Mouse (Mus musculus) liver, postnatal 0 days (tissue): ENCODE data around the gene Tldc1. TPM values are rescaled to one million over a fixed set of nuclear protein-coding genes. Genes with fewer than 3 reads are reported as not detected.

Source experiments
- ATAC-seq: fragments of 200-750 bp; cut with Nextera tagmentation; 2 replicates; pipeline ENCODE4 v1.8.0; 2017; ENCODE audit warnings: mild to moderate bottlenecking, moderate library complexity
- DNase-seq: peaks from one replicate; pipeline ENCODE4 v3.0.0-alpha.2; 2016
- H3K27ac ChIP-seq: fragments of 300-500 bp; sonication (generic); 2 replicates; pipeline ENCODE4 v1.5.1; 2014; ENCODE audit warnings: antibody characterized with exemption, moderate library complexity, mild to moderate bottlenecking, low read depth
- H3K27me3 ChIP-seq: fragments of 300-500 bp; sonication (generic); 2 replicates; pipeline ENCODE4 v1.6.1; 2014; ENCODE audit warnings: low read length, control low read depth, mixed read lengths; ENCODE audit not compliant: insufficient read depth
- H3K36me3 ChIP-seq: fragments of 300-500 bp; sonication (generic); replicated peaks from 2 replicates; pipeline ENCODE4 v1.6.1; 2014; ENCODE audit warnings: mild to moderate bottlenecking, control low read depth, low read length, moderate library complexity, mixed read lengths; ENCODE audit not compliant: insufficient read depth
- H3K4me1 ChIP-seq: fragments of 300-500 bp; sonication (generic); 2 replicates; pipeline ENCODE4 v1.6.1; 2014; ENCODE audit warnings: antibody characterized with exemption, mild to moderate bottlenecking, control low read depth; ENCODE audit not compliant: insufficient read depth
- H3K4me2 ChIP-seq: fragments of 300-500 bp; sonication (generic); 2 replicates; pipeline ENCODE4 v1.6.1; 2014; ENCODE audit warnings: low read depth, mild to moderate bottlenecking, low read length, moderate library complexity, mixed read lengths
- H3K4me3 ChIP-seq: fragments of 300-500 bp; sonication (generic); 2 replicates; pipeline ENCODE4 v1.5.1; 2014; ENCODE audit warnings: low read depth, low read length
- H3K9ac ChIP-seq: fragments of 300-500 bp; sonication (generic); replicated peaks from 2 replicates; pipeline ENCODE4 v1.6.1; 2014; ENCODE audit warnings: mild to moderate bottlenecking, moderate library complexity
- H3K9me3 ChIP-seq: fragments of 300-500 bp; sonication (generic); 2 replicates; pipeline ENCODE4 v1.6.1; 2016; ENCODE audit warnings: mild to moderate bottlenecking, control low read depth, low read length, mixed read lengths
- CTCF ChIP-seq: sonication (generic); IDR thresholded peaks from 2 replicates; pipeline ENCODE4 v1.5.1; 2016; ENCODE audit warnings: antibody characterized with exemption, low read depth
- EP300 ChIP-seq: IDR thresholded peaks from 2 replicates; pipeline ENCODE4 v1.6.1; 2016; ENCODE audit warnings: antibody characterized with exemption, low read depth, mild to moderate bottlenecking
- WGBS: fragments of 180-500 bp; shearing (Covaris S2); extraction: QIAGEN DNeasy Blood & Tissue Kit; methylation state at CpG from one replicate; pipeline ENCODE4 v1.1.7; 2014; ENCODE audit not compliant: insufficient replicate concordance; 5-methylcytosine and 5-hydroxymethylcytosine counted together
- polyA plus RNA-seq: library from polyadenylated mRNA; unstranded; fragments of >200 nt; fragmentation: Nextera tagmentation; extraction: Ambion mirVana; gene quantifications from 2 replicates; pipeline ENCODE4 v1.2.1, GENCODE M21; 2015

Tldc1 gene
- polyA plus RNA-seq, 1 experiment from 2014 or later: 4.6 TPM

- no peaks in the 10 kb centered on the region for H3K9me3 ChIP-seq
- peak overlapping the region; percentile 30; the same call in 1 of the 2 replicates for H3K9ac ChIP-seq
- H3K4me3 ChIP-seq: peak overlapping the region; percentile 39
- peak; percentile 58 for ATAC-seq
- no peak overlapping the region for H3K27ac ChIP-seq
- DNase-seq: no peak
- peak overlapping the region; percentile 66 for H3K4me2 ChIP-seq
- no peaks in the 10 kb centered on the region for H3K27me3 ChIP-seq
- 19% methylated on average over 28 of the region's 28 CpGs for WGBS
- no peaks in the 10 kb centered on the region for H3K36me3 ChIP-seq
- H3K4me1 ChIP-seq: peaks cover 31% of the 10 kb centered on the region
- TF ChIP-seq CTCF: 0 out of 2 replicates have a peak, but pooled peaks have one; percentile 8
- TF ChIP-seq EP300: no peak
Observed at GRCm38 (mm10) chr8:119755238-119756146, 22.7 kb downstream of the Tldc1 start.

- H3K9me3 ChIP-seq: no peaks in the 10 kb centered on the region
- H3K4me3 ChIP-seq: no peak overlapping the region
- DNase-seq: no peak
- no peaks in the 10 kb centered on the region for H3K4me1 ChIP-seq
- no peaks in the 10 kb centered on the region for H3K27me3 ChIP-seq
- WGBS: 57% methylated on average over 4 of the region's 4 CpGs
- ATAC-seq: no peak
- H3K27ac ChIP-seq: no peak overlapping the region
- TF ChIP-seq CTCF (no peak), EP300 (no peak)
- no peaks in the 10 kb centered on the region for H3K36me3 ChIP-seq
- H3K4me2 ChIP-seq: no peak overlapping the region
- no peak overlapping the region for H3K9ac ChIP-seq
Observed at GRCm38 (mm10) chr8:119744604-119745003, 33.6 kb downstream of the Tldc1 start.

- ATAC-seq (no peak), DNase-seq (peak; percentile 62)
- H3K27ac ChIP-seq: no peak overlapping the region
- peak; percentile 79 for TF ChIP-seq CTCF
- no peak for TF ChIP-seq EP300
- H3K36me3 ChIP-seq: no peaks in the 10 kb centered on the region
- no peak overlapping the region for H3K4me3 ChIP-seq
- no peak overlapping the region for H3K4me2 ChIP-seq
- no peak overlapping the region for H3K9ac ChIP-seq
- H3K4me1 ChIP-seq: no peaks in the 10 kb centered on the region
- whole genome bisulfite sequencing: 49% methylated on average over 13 of the region's 13 CpGs
- H3K27me3 ChIP-seq: no peaks in the 10 kb centered on the region
- H3K9me3 ChIP-seq: no peaks in the 10 kb centered on the region
Observed at GRCm38 (mm10) chr8:119743291-119744026, 34.8 kb downstream of the Tldc1 start.

DNA sequence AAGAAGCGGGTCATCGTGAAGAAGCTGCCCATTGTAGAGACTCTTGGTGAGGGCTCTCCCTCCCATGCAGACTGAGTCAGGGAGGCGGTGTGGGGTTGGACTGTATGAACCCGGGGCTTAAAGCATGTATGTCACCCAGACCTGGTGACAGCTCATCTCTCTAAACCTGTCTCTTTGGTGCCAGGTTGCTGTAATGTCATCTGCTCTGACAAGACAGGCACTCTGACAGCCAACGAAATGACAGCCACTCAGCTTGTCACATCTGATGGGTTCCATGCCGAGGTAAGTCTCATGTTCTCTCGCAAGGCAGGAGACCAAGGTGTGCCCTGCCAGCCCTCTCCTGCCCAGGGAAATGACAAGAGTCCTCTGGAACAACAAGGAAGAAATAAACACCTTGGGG, 35.8 kb downstream of the Tldc1 start:
- Histone ChIP-seq H3K4me2 (no peak overlapping the region), H3K9me3 (no peaks in the 10 kb centered on the region), H3K4me3 (no peak overlapping the region), H3K27ac (no peak overlapping the region), H3K4me1 (no peaks in the 10 kb centered on the region), H3K9ac (no peak overlapping the region), H3K27me3 (no peaks in the 10 kb centered on the region), H3K36me3 (no peaks in the 10 kb centered on the region)
- no peak for TF ChIP-seq CTCF
- no peak for TF ChIP-seq EP300
- no peak for DNase-seq
- no peak for ATAC-seq
- 78% methylated on average over 7 of the region's 7 CpGs for WGBS

DNA sequence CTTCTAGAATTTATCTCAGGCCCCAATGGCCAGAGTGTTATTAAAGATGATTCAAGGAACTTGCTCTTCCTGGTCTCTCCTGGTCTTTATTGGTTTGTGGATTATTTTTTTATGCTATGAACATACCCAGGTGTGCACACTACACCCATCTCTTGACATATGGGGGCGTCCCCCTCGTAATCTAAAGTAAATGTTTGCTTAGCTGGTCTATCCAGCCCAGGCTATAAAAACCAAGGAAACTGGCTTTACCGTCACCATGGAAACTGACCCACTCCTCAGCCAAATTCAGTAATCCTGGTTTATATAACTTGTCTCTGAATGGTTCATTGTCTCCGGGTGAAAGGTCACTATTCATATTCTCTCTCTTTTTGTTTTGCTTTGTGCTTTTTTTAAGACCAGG, 37.6 kb downstream of the Tldc1 start:
- Histone ChIP-seq H3K36me3 (no peaks in the 10 kb centered on the region), H3K9ac (no peak overlapping the region), H3K4me2 (no peak overlapping the region), H3K9me3 (no peaks in the 10 kb centered on the region), H3K27ac (no peak overlapping the region), H3K27me3 (no peaks in the 10 kb centered on the region), H3K4me1 (no peaks in the 10 kb centered on the region), H3K4me3 (no peak overlapping the region)
- WGBS: 61% methylated on average over 4 of the region's 4 CpGs
- no peak for DNase-seq
- ATAC-seq: no peak
- TF ChIP-seq CTCF: no peak
- no peak for TF ChIP-seq EP300

DNA sequence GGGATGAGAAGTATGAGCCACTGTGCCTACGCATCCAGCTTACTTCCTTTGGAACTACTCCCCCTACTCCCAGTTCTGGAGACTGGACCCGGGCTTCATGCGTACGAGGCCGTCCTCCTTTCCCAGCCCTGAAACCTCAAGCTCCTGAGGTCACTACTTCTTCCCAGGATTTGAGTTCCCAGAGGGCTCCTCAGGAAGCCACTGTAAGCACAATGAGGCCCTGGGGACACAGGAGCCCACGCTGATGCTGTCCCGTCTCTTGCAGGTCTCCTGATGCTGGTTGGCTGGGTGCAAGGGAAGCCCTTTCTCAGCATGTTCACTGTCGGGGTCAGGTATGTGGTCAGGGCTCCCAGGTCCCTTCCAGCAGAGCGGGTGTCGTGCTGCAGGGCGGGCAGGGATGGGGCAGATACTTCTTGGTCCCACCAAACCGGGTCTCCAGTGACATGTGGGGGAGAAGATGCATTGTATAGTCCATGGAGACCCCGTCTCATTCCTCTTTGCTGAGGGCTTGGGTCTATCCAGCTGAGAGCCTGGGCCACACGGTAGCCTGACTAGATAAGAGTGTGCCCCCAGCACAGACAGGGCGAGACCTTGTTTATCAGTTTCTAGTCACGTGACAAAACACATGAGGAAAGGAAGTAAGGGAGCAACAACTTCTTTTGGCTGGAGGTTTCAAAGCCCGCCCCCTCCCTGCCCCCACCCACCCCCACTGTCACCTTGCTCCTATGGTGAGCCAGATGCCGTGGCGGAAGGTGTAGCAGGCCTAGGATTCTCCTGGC, 39.9 kb downstream of the Tldc1 start:
- Histone ChIP-seq H3K36me3 (no peaks in the 10 kb centered on the region), H3K27me3 (no peaks in the 10 kb centered on the region), H3K9ac (no peak overlapping the region), H3K9me3 (no peaks in the 10 kb centered on the region), H3K4me1 (no peaks in the 10 kb centered on the region), H3K27ac (no peak overlapping the region), H3K4me3 (no peak overlapping the region), H3K4me2 (no peak overlapping the region)
- DNase-seq (no peak), ATAC-seq (no peak)
- no peak for TF ChIP-seq EP300
- no peak for TF ChIP-seq CTCF
- WGBS: 58% methylated on average over 19 of the region's 19 CpGs
